Mouse (Mus musculus) midbrain, embryonic 10.5 days (tissue): ENCODE measurements around the gene Tmem213. TPM values are rescaled to one million over a fixed set of nuclear protein-coding genes. Genes with fewer than 3 reads are reported as not detected.

Source experiments
- DNase-seq: peaks from one replicate; pipeline ENCODE4 v3.0.0-alpha.2; 2017; ENCODE audit warnings: low spot score
- H3K27ac ChIP-seq: fragments of 300-500 bp; sonication (generic); replicated peaks from 2 replicates; pipeline ENCODE4 v1.5.1; 2016; ENCODE audit warnings: mild to moderate bottlenecking
- H3K27me3 ChIP-seq: fragments of 300-500 bp; sonication (generic); 2 replicates; pipeline ENCODE4 v1.6.1; 2016; ENCODE audit warnings: low read depth, mild to moderate bottlenecking; ENCODE audit not compliant: poor library complexity, severe bottlenecking
- H3K36me3 ChIP-seq: fragments of 300-500 bp; sonication (generic); 2 replicates; pipeline ENCODE4 v1.6.1; 2016; ENCODE audit warnings: mild to moderate bottlenecking, moderate library complexity
- H3K4me1 ChIP-seq: fragments of 300-500 bp; sonication (generic); 2 replicates; pipeline ENCODE4 v1.6.1; 2016
- H3K4me3 ChIP-seq: fragments of 300-500 bp; sonication (generic); 2 replicates; pipeline ENCODE4 v1.5.1; 2016; ENCODE audit warnings: mild to moderate bottlenecking, moderate library complexity
- H3K9me3 ChIP-seq: fragments of 300-500 bp; sonication (generic); replicated peaks from 2 replicates; pipeline ENCODE4 v1.6.1; 2016; ENCODE audit warnings: mild to moderate bottlenecking
- WGBS: fragments of 180-500 bp; shearing (Covaris S2); methylation state at CpG from one replicate; pipeline ENCODE4 v1.1.7; 2016; 5-methylcytosine and 5-hydroxymethylcytosine counted together
- polyA plus RNA-seq: library from polyadenylated mRNA; unstranded; fragments of >200 nt; fragmentation: Nextera tagmentation; extraction: Ambion mirVana; gene quantifications from 2 replicates; pipeline ENCODE4 v1.2.1, GENCODE M21; 2016

The Tmem213 gene
- polyA plus RNA-seq: not detected in 2 replicates

DNA sequence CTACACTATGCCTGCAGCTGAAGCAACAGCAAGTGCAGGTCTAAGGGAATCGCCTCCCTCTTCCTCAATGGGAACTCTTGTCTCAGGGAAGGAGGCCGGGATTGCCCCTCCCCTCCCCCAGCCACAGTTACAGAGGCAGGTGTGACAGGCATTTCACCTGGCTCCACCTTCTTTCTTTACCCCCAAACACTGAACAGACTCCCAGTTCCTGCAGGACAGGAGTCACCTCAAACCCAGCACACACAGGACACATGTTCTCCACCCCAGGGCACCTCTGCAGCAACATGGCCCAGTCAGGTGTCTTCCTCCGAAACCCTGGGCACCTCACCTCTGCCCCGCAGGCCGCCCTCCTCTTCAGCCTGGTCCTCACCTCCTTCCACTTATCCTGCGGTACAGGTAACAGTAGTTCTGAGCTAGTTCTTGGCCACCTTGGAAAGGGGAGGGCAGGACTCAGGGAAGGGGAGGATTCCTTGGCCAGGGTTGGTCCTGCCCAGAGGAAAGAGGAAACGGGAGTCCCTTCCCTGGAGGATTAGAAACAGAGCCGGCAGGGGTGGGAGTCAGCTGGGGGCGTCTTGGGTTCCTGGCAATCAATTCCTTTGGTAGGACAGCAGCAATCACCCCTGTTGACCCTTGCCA, at the start of gene Tmem213:
TSS of gene Tmem213 (plus strand) at position 96 of the 636 bp plus-strand sequence.
- 28% methylated on average over 9 of the region's 9 CpGs for WGBS
- H3K9me3 ChIP-seq: no peaks in the 10 kb centered on the region
- DNase-seq: no peak
- H3K27ac ChIP-seq: no peak within 1 kb of the TSS
- H3K4me1 ChIP-seq: peaks cover 8% of the 10 kb centered on the region
- H3K36me3 ChIP-seq: no peaks in the 10 kb centered on the region
- 0 out of 2 replicates have a peak, but pooled peaks cover 9% of the 10 kb centered on the region for H3K27me3 ChIP-seq
- no peak within 1 kb of the TSS for H3K4me3 ChIP-seq

DNA sequence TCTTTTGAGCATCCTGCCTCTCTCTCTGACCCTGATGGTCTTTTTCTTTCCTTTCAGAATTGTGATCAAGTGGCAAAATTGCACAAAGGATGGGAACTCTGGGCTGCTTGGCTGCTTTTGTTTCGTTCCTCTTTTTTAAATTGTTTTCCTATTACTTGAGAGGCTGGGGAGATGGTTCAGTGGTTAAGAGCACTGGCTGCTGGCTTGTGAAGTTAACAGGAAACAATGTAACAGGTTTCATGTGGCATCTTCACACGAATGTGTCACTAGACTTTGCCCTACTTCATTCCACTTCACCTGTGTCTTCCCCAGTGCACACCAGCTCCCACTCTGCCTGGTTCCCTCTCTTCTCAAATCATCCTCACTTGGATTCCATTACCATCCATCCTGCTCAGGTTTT, 44.4 kb upstream of the Tmem213 start:
- 67% methylated on average over 2 of the region's 2 CpGs for WGBS
- no peaks in the 10 kb centered on the region for H3K36me3 ChIP-seq
- H3K4me3 ChIP-seq: no peak overlapping the region
- no peak for DNase-seq
- H3K9me3 ChIP-seq: peaks cover 6% of the 10 kb centered on the region; the same call in 1 of the 2 replicates
- no peak overlapping the region for H3K27ac ChIP-seq
- H3K4me1 ChIP-seq: peaks cover 13% of the 10 kb centered on the region
- H3K27me3 ChIP-seq: no peaks in the 10 kb centered on the region

- Histone ChIP-seq H3K4me1 (peaks cover 13% of the 10 kb centered on the region), H3K4me3 (no peak overlapping the region), H3K27me3 (no peaks in the 10 kb centered on the region), H3K27ac (0 out of 2 replicates have a peak overlapping the region, but pooled peaks have one; percentile 4), H3K9me3 (peaks cover 6% of the 10 kb centered on the region; the same call in 1 of the 2 replicates), H3K36me3 (no peaks in the 10 kb centered on the region)
- DNase-seq: no peak
- WGBS: 80% methylated on average over 3 of the region's 3 CpGs
Measured at GRCm38 (mm10) chr6:38065122-38065500, 43.9 kb upstream of the Tmem213 start.

- Histone ChIP-seq H3K4me3 (no peak overlapping the region), H3K27me3 (no peaks in the 10 kb centered on the region), H3K4me1 (peaks cover 13% of the 10 kb centered on the region), H3K9me3 (peaks cover 6% of the 10 kb centered on the region; the same call in 1 of the 2 replicates), H3K36me3 (no peaks in the 10 kb centered on the region), H3K27ac (0 out of 2 replicates have a peak overlapping the region, but pooled peaks have one; percentile 4)
- DNase-seq: no peak
- 82% methylated on average over 11 of the region's 11 CpGs for WGBS
Measured at GRCm38 (mm10) chr6:38065501-38066122, 43.4 kb upstream of the Tmem213 start.

DNA sequence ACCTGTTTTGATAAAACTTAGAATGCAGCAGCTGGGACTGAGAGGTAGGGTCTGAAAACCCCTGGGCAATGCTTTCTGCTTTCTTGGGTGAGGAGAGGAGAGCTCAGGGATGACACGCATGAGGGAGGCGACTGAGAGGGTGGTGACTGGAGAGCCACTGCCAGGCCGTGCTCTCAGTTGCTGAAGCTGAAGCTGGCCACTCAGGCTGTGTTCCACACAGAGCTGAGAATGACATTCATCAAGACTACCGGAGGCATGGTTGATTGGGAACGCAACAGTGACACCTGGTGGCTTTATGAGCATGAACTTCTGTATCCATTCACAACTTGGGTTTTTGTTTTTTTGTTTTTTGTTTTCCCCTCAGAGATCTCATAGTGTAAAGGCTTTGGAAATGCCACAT, 42.8 kb upstream of the Tmem213 start:
- peaks cover 6% of the 10 kb centered on the region; the same call in 1 of the 2 replicates for H3K9me3 ChIP-seq
- H3K4me1 ChIP-seq: peaks cover 13% of the 10 kb centered on the region
- peak; percentile 58 for DNase-seq
- H3K36me3 ChIP-seq: no peaks in the 10 kb centered on the region
- no peaks in the 10 kb centered on the region for H3K27me3 ChIP-seq
- no peak overlapping the region for H3K4me3 ChIP-seq
- no peak overlapping the region for H3K27ac ChIP-seq
- WGBS: 8% methylated on average over 5 of the region's 5 CpGs

- Histone ChIP-seq H3K9me3 (no peaks in the 10 kb centered on the region; the same call in 1 of the 2 replicates), H3K36me3 (no peaks in the 10 kb centered on the region), H3K4me3 (no peak overlapping the region), H3K27me3 (no peaks in the 10 kb centered on the region), H3K4me1 (no peaks in the 10 kb centered on the region), H3K27ac (no peak overlapping the region)
- no peak for DNase-seq
- 87% methylated on average over 4 of the region's 4 CpGs for WGBS
Measured at GRCm38 (mm10) chr6:38071256-38071655, 37.8 kb upstream of the Tmem213 start.

DNA sequence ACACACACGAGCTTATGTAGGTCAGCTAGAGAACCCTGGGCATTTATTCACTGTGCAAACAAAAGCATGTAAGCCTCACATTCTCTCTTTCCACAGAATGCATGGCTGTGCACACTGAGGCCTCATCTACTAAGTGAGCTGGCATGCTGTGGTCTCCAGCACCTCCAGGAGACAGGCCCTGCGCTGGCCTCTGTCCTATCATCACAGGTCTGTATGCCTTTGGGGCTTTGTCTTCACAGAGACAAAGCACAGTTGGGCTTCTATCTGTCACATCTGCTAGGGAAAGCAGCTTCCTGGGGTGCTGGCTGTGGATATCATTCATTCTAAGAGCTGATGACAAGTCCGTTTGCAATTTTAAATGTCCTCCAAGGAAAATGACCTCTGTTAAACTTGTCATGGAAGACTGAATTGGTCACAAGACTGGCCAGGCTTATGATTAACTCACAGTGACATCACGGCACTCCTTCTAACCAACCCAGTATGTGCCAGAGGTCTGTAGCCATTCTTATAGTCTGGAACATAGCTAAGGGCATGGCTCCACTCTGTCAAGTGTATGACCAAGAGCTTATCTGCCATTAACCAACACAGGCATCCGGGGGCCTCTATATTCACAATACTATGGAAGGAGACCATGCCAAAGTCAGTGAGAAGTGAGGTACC, 36.8 kb upstream of the Tmem213 start:
- no peak for DNase-seq
- H3K36me3 ChIP-seq: no peaks in the 10 kb centered on the region
- no peaks in the 10 kb centered on the region for H3K4me1 ChIP-seq
- WGBS: 83% methylated on average over 5 of the region's 5 CpGs
- H3K27me3 ChIP-seq: no peaks in the 10 kb centered on the region
- H3K27ac ChIP-seq: no peak overlapping the region
- H3K4me3 ChIP-seq: no peak overlapping the region
- no peaks in the 10 kb centered on the region; the same call in 1 of the 2 replicates for H3K9me3 ChIP-seq

GRCm38 (mm10) chr6:38073592-38073991, 35.5 kb upstream of the Tmem213 start:
- H3K27ac ChIP-seq: no peak overlapping the region
- no peaks in the 10 kb centered on the region for H3K36me3 ChIP-seq
- 90% methylated on average over 3 of the region's 3 CpGs for WGBS
- no peak overlapping the region for H3K4me3 ChIP-seq
- H3K27me3 ChIP-seq: no peaks in the 10 kb centered on the region
- no peaks in the 10 kb centered on the region; the same call in 1 of the 2 replicates for H3K9me3 ChIP-seq
- H3K4me1 ChIP-seq: no peaks in the 10 kb centered on the region
- no peak for DNase-seq

DNA sequence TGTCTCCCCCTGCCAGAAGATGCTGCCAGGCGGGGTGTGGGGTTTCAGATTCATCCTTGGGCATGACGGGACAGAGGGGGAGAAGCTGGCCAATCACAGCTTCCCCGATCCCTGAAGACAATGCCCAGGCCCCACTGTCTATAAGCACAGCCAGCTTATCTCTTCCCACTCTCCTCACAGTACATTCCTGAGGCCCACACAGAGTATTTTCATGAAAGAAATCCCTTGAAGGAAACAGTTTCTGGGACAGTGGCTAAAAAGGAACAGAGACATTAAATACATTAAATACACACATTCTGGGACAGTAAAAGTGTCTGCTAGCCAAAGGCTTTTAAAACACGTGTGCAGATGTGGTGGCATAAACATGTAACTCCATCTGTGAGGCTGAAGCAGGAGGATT, 28.7 kb upstream of the Tmem213 start:
- Histone ChIP-seq H3K4me3 (no peak overlapping the region), H3K4me1 (peaks cover 12% of the 10 kb centered on the region), H3K36me3 (no peaks in the 10 kb centered on the region), H3K27me3 (no peaks in the 10 kb centered on the region), H3K27ac (no peak overlapping the region), H3K9me3 (no peaks in the 10 kb centered on the region)
- DNase-seq: no peak
- 80% methylated on average over 4 of the region's 4 CpGs for WGBS

DNA sequence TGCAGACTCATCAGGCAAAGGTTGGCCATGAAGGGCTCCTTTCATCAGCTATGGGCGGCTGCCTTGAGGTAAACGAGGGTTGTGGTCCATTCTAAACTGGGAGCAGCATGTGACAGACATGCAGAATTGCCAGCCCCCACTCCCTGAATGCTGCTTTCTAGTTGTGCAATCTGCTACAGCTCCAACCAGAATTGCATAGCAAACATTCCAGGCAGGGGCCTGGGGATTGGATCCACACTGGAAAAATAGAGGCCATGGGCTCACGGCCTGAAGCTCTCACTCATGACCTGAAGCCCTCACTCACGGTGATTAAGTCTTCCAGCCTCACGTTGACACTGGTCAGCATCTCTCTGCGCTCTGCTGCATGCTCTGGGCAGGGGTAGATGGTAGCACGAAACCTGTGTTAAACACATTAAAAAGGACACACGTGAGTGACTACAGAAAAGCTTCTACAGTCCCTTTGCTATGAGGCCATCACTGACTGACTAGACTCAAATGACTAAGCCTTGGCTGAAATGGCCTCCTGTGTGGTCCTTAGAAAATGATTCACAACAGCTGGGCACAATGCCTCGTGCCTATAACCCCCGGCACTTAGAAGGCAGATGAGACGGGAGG, 27.2 kb upstream of the Tmem213 start:
- no peak for DNase-seq
- WGBS: 65% methylated on average over 11 of the region's 11 CpGs

GRCm38 (mm10) chr6:38083204-38083603, 25.9 kb upstream of the Tmem213 start:
- H3K27me3 ChIP-seq: no peaks in the 10 kb centered on the region
- no peak for DNase-seq
- no peak overlapping the region for H3K27ac ChIP-seq
- WGBS: 34% methylated on average over 4 of the region's 4 CpGs
- no peaks in the 10 kb centered on the region for H3K36me3 ChIP-seq
- no peaks in the 10 kb centered on the region for H3K9me3 ChIP-seq
- H3K4me3 ChIP-seq: no peak overlapping the region
- H3K4me1 ChIP-seq: peaks cover 12% of the 10 kb centered on the region

More for the DNA sequence above, 27.2 kb upstream of the Tmem213 start:
- no peak overlapping the region for H3K4me3 ChIP-seq
- peaks cover 12% of the 10 kb centered on the region for H3K4me1 ChIP-seq
- no peak overlapping the region; the same call in 1 of the 2 replicates for H3K27ac ChIP-seq
- H3K36me3 ChIP-seq: no peaks in the 10 kb centered on the region
- no peaks in the 10 kb centered on the region for H3K27me3 ChIP-seq
- no peaks in the 10 kb centered on the region for H3K9me3 ChIP-seq

DNA sequence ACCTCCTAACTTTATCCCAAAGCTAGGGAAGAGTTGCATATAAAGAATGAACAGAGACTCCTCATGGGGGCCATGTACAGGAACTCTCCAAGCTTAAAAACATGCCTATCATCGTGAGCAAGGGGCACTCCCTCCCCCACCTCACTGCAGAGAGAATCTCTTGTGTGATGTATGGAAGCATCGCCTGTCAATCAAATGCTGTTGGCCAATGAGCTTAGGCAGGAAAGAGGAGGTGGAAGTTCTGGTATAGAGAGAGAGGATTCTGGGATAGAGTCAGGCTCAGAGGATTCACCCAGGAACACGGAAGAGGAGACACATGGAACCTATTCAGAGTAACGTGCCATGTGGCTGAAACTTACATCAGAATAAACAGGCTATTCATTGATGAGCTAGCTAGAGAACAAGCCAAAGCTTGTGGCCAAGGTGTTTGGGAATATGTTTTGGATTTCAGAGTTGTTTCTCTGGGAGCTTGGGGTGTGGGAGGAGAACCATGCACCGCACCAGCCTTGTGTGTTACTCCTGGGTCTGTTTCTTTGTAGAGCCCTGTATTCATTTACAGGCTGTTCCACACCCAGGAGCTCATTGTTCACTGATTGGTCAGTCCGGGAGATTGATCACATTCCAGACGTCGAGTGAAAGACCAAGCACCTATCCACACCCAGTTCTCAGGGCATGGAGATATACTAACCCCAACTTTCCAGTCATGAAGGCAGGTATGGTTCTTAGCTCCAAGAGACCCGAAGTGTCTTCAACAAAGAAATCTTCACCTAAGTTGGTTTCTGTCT, 21.6 kb upstream of the Tmem213 start:
- WGBS: 87% methylated on average over 9 of the region's 9 CpGs
- H3K4me1 ChIP-seq: 0 out of 2 replicates have a peak, but pooled peaks cover 4% of the 10 kb centered on the region
- H3K4me3 ChIP-seq: no peak overlapping the region
- no peaks in the 10 kb centered on the region for H3K9me3 ChIP-seq
- H3K27ac ChIP-seq: no peak overlapping the region
- H3K27me3 ChIP-seq: no peaks in the 10 kb centered on the region
- no peak for DNase-seq
- H3K36me3 ChIP-seq: no peaks in the 10 kb centered on the region
